Mouse (Mus musculus) olfactory bulb, adult 2 months (tissue): Measurements from ENCODE around the gene Wdr81.

Experiments
- CTCF ChIP-seq: fragments of 200-500 bp; IDR thresholded peaks from 2 replicates; pipeline ENCODE4 v1.5.1; 2012; ENCODE audit warnings: low read depth, mild to moderate bottlenecking, low read length, moderate library complexity; ENCODE audit not compliant: insufficient read depth
- POLR2A ChIP-seq: fragments of 200-500 bp; IDR thresholded peaks from 2 replicates; pipeline ENCODE4 v1.6.1; 2012; ENCODE audit warnings: mild to moderate bottlenecking, low read depth, low read length, moderate library complexity; ENCODE audit not compliant: insufficient read depth

GRCm38 (mm10) chr11:75424033-75424432 is 30.5 kb downstream of the Wdr81 start:
- TF ChIP-seq POLR2A = no peak
- TF ChIP-seq CTCF = no peak
